Mouse (Mus musculus) E14TG2a.4 (cell line): ENCODE measurements around the gene Glp1r.
A peak's percentile ranks its signal among the peaks of the same experiment; 100 is the strongest.

Experiments used
- H3K27me3 ChIP-seq: 2 replicates; pipeline ENCODE4 v1.6.1; 2014; ENCODE audit warnings: low read length, control low read depth; ENCODE audit not compliant: insufficient read depth
- H3K36me3 ChIP-seq: 2 replicates; pipeline ENCODE4 v1.6.1; 2014; ENCODE audit warnings: low read length, control low read depth; ENCODE audit not compliant: insufficient read depth
- H3K4me1 ChIP-seq: replicated peaks from 2 replicates; pipeline ENCODE4 v1.6.1; 2014; ENCODE audit warnings: low read depth, low read length, control low read depth
- H3K4me3 ChIP-seq: replicated peaks from 2 replicates; pipeline ENCODE4 v1.5.1; 2014; ENCODE audit warnings: mild to moderate bottlenecking, low read length
- H3K9me3 ChIP-seq: 2 replicates; pipeline ENCODE4 v1.6.1; 2014; ENCODE audit warnings: low read length, control low read depth
- CTCF ChIP-seq: conservative IDR thresholded peaks from 2 replicates; pipeline ENCODE4 v1.5.1; 2014; ENCODE audit warnings: low read length
- NANOG ChIP-seq: IDR thresholded peaks from 2 replicates; pipeline ENCODE4 v1.6.1; 2014; ENCODE audit warnings: borderline replicate concordance, low read length, mixed read lengths
- POU5F1 ChIP-seq: IDR thresholded peaks from 2 replicates; pipeline ENCODE4 v1.6.1; 2014; ENCODE audit warnings: low read length, borderline replicate concordance

Gene Glp1r

DNA sequence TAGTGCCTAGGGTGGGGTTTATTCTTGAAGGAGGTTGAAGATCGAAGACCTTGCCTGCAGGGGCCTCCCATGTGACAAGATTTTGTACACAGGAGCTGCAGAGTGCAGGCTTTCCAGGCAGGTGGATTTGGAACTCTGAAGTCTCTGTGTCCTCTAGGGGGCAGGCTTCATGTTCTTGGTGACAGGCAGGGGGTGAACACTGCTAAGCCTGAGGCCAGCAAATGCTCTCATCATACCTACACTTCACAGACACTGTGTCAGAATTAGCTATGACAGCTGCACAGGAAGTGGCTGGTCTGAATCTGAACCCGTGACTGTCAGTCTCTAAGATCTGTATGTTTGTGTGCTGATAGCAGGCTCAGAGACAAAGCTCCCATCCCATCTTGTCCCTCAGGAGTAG, 8.9 kb upstream of the Glp1r start:
- Histone ChIP-seq H3K9me3 (no peaks in the 10 kb centered on the region), H3K36me3 (no peaks in the 10 kb centered on the region), H3K4me1 (peaks cover 37% of the 10 kb centered on the region), H3K4me3 (no peak overlapping the region), H3K27me3 (peaks cover 58% of the 10 kb centered on the region)
- TF ChIP-seq NANOG, result no peak
- TF ChIP-seq CTCF, result peak; percentile 72
- no peak for TF ChIP-seq POU5F1

DNA sequence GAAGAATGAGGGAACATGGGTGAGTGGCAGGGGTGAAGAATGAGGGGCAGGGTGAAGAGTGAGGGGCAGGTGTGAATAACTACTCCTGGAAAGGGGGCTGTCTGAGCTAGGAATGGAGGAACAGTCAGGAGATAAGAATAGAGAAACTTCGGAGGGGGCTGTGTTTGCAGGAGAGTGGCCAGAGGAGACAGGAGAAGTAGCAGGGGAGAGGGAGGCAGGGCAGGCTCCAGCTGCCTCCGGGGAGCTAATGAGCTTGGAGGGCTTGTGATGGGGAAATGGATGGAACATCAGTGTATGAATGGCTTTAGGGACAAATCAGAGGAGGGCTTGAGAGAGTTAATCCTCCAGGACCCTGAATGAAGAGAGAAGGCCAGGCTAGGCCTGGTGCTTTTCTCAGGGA, 4.5 kb upstream of the Glp1r start:
- TF ChIP-seq POU5F1 (no peak), NANOG (no peak), CTCF (no peak)
- Histone ChIP-seq H3K36me3 (no peaks in the 10 kb centered on the region), H3K4me1 (peaks cover 30% of the 10 kb centered on the region), H3K9me3 (0 out of 2 replicates have a peak, but pooled peaks cover 4% of the 10 kb centered on the region), H3K4me3 (no peak overlapping the region), H3K27me3 (peaks cover 49% of the 10 kb centered on the region)

DNA sequence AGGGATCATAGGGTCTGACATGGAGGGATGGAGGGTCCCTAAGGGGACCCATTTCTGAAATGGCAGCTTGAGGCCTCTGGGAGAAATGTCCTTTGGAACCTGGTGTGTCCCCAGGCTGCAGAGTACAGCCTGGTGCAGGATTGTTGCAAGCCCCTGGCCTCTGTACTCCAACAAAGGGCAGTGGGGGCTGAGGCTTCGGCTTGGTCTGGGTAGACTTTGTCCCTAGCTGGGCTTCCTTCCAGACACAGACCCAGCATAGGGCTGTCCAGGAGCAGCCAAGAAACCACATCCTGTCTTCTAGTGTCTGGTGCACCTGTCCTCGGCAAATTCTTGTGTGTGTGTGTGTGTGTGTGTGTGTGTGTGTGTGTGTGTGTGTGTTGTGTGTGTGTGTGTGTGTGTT, 2.5 kb downstream of the Glp1r start:
- 0 out of 2 replicates have a peak, but pooled peaks cover 4% of the 10 kb centered on the region for H3K9me3 ChIP-seq
- peaks cover 26% of the 10 kb centered on the region for H3K4me1 ChIP-seq
- H3K27me3 ChIP-seq, result peaks cover 77% of the 10 kb centered on the region
- 0 out of 2 replicates have a peak, but pooled peaks cover 1% of the 10 kb centered on the region for H3K36me3 ChIP-seq
- no peak overlapping the region for H3K4me3 ChIP-seq
- TF ChIP-seq NANOG (no peak), POU5F1 (no peak), CTCF (no peak)

DNA sequence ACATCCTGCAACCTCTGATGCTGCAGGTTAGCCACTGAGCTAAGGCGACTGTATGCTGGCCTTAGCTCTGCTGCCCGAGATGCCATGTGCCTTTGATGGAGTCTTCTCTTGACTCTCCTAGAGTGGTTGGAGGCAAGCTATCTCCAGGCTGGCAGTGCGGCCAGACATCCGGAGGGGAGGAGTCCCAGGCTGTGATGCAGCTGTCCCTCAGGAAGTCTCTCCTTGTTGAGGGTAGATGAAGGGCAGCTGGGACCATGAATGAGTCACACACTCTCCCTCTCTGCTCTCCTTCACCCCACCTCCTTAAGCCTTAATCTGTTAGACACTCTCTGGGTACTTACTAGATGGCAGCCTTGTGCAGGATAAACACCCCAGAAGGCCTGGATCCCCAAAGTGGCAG, 6.0 kb downstream of the Glp1r start:
- Histone ChIP-seq H3K36me3 (0 out of 2 replicates have a peak, but pooled peaks cover 4% of the 10 kb centered on the region), H3K9me3 (no peaks in the 10 kb centered on the region), H3K4me3 (no peak overlapping the region), H3K27me3 (peaks cover 65% of the 10 kb centered on the region), H3K4me1 (peaks cover 7% of the 10 kb centered on the region)
- TF ChIP-seq NANOG, result no peak
- no peak for TF ChIP-seq POU5F1
- TF ChIP-seq CTCF, result no peak

DNA sequence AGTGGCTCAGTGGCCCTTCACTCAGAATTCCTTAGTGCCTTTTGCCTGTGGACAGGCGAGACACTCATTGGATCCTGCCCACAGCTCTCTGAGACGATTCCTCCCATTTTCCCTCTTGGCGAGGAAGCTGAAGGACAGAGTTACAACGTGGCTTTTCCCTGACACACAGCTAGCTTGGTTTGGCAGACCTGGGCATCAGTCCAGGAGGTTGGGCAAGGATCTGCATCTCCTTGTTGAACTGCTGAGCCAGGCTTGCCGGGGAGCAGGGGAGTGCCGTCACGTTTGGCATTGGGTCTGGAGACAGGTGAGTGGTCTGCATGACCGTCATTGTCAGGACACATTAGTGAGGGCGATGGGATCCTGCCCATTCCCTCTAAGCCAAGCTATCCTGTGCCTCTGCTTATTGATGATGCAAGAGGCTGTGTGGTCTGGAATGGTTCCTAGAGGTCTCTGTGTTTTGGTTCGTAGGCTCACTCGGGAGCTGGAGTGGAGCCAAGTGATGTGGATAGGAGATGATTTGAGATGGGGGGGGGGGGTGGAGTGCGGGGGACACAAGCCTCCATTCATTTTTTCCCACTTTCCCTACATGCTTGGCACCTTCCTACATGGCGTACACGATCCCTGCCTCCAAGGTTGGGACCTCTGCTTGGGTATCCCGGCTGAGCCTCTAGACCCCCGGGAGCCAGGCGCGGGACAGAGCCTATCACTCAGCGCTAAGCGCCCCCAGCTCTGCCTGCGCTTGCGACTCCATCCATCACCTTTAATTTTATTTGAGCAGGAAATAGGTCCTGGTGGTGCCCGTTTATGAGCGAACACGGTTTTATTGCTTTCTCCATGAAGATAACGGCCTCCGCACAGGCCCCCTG, 9.5 kb downstream of the Glp1r start:
- Histone ChIP-seq H3K9me3 (no peaks in the 10 kb centered on the region), H3K36me3 (0 out of 2 replicates have a peak, but pooled peaks cover 4% of the 10 kb centered on the region), H3K27me3 (peaks cover 47% of the 10 kb centered on the region), H3K4me1 (peaks cover 6% of the 10 kb centered on the region), H3K4me3 (no peak overlapping the region)
- TF ChIP-seq CTCF (no peak), NANOG (no peak), POU5F1 (no peak)

DNA sequence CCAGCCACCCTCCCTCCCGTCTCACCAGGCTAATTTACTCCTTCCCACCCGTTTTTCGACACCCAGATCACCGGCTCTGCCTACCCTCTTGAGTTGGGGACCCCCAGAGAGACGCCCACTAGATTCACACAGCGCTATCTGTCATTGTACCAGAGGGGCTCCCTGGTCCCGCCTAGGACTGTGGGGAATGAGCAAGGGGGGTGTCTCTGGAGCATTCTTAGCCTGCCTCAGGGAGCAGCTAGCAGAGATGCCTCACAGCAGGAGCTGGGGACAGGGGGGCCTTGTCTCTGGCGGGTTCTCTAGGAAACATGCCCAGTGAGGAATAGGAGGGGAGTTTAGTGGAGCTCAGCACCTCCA, 10.1 kb downstream of the Glp1r start:
- TF ChIP-seq NANOG (no peak), CTCF (no peak), POU5F1 (no peak)
- Histone ChIP-seq H3K4me1 (peaks cover 6% of the 10 kb centered on the region), H3K27me3 (peaks cover 42% of the 10 kb centered on the region), H3K9me3 (no peaks in the 10 kb centered on the region), H3K36me3 (0 out of 2 replicates have a peak, but pooled peaks cover 4% of the 10 kb centered on the region), H3K4me3 (no peak overlapping the region)

DNA sequence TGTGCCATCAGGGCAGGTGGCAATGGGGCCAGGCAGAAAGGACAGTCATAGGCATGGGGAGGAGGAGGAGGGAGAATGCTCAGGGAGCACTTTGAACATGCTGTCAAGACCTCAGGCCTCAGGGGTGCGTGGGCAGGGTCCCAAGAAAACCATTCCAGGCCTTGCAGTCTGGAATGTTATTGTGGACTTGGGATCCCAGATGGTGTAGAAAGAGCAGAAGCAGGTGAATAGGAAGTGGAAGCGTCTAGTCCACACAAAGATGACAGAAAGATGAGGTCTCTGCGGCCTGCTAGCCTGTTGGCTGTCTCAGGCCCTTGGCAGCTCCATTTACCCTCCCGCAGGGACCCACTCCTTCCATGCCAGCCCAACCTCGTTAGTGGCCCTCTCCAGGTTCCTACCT, 10.9 kb downstream of the Glp1r start:
- H3K4me1 ChIP-seq, result peaks cover 6% of the 10 kb centered on the region
- 0 out of 2 replicates have a peak, but pooled peaks cover 4% of the 10 kb centered on the region for H3K36me3 ChIP-seq
- no peak overlapping the region for H3K4me3 ChIP-seq
- H3K9me3 ChIP-seq, result no peaks in the 10 kb centered on the region
- TF ChIP-seq NANOG (no peak), POU5F1 (no peak), CTCF (no peak)
- peaks cover 37% of the 10 kb centered on the region for H3K27me3 ChIP-seq

DNA sequence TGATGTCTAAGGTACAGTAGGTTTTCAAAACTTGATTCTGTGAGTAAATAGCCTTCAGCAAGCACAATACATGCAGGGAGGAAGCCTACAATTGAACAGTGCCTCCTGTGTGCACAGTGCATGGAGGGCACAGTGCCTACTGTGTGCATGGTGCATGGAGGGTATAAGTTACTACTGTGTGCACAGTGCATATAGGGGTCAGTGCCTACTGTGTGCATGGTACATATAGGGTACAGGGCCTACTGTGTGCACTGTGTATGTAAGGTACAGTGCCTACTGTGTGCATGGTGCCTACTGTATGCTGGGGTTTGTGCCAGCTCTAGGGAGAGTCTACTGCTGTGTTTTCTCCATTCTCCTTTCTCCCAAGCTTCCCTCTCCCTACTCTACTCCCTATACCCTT, 12.6 kb downstream of the Glp1r start:
- Histone ChIP-seq H3K9me3 (no peaks in the 10 kb centered on the region), H3K4me1 (peaks cover 6% of the 10 kb centered on the region), H3K4me3 (no peak overlapping the region), H3K27me3 (peaks cover 26% of the 10 kb centered on the region), H3K36me3 (peaks cover 7% of the 10 kb centered on the region)
- TF ChIP-seq NANOG (no peak), CTCF (no peak), POU5F1 (no peak)

DNA sequence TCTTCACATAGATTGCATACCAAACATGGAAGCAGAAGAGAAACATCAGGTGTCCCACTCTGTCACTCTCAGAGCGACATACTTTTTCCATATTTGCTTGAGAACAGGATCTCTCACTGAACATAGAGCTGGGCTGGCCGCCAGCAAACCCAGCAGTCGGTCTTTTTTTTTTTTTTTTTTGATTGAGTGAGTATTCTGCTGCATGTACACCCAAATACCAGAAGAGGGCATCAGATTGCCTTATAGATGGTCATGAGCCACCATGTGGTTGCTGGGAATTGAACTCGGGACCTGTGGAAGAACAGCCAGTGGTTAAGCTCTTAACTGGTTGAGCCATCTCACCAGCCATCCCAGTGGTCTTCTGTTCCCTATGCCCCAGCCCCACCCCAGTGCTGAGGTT, 21.9 kb downstream of the Glp1r start:
- Histone ChIP-seq H3K27me3 (no peaks in the 10 kb centered on the region), H3K36me3 (peaks cover 13% of the 10 kb centered on the region), H3K9me3 (no peaks in the 10 kb centered on the region), H3K4me3 (no peak overlapping the region), H3K4me1 (no peaks in the 10 kb centered on the region)
- TF ChIP-seq CTCF, result peak; percentile 43
- TF ChIP-seq NANOG, result no peak
